Mouse (Mus musculus): ENCODE measurements around the gene Otud4.
A peak's percentile ranks its signal among the peaks of the same experiment; 100 is the strongest.

GRCm38 (mm10) chr8:79711064-79711961, 71.9 kb downstream of the Otud4 start, which contains the start of the genes Abce1 and Anapc10:
- TF ChIP-seq CTCF (IDR thresholded peaks at IDR 0.05; ENCODE audit: borderline replicate concordance, insufficient read depth, low read length): no peak
- peak; percentile 96 for TF ChIP-seq POLR2A (IDR thresholded peaks at IDR 0.05; ENCODE audit: low read depth, low read length)

Measured in embryonic fibroblast, embryonic 13.5 days (primary cell).